Mouse (Mus musculus): ENCODE measurements at regions not wholly inside any gene's neighbourhood (a gene's known extent, or its start where the extent isn't known, plus 50 kb on each side); places are given as distances from the start of the nearest gene placed in this dataset.

DNA sequence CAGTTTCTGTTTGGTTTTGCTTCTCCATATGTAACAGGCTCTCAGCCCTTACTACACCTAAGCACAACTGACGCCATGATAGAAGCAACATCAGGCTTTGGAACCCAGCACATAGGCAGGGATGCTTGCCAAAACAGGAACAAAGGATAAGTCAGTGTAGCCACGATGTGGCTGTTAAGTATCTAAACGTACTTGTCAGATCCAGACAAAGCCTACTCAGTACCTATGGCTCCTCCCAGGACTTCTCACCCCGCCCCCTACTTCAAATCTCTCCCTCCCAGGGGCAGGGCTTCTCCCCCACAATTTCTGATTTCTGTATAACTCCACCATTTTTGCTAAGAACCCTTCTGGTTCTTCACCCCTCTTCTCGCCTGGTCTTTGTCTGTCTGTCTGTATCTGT lies 93.4 kb upstream of the Fam174b start:
- no peak for DNase-seq (ENCODE audit: low read depth, low spot score)
- Histone ChIP-seq H3K4me3 (ENCODE audit: insufficient read depth in 1 of 2, low read depth in 1 of 2, low read length in 2 of 2, poor library complexity in 1 of 2, severe bottlenecking in 1 of 2) (no peak overlapping the region), H3K36me3 (ENCODE audit: control insufficient read depth, insufficient read depth, low read length, poor library complexity, severe bottlenecking) (no peaks in the 10 kb centered on the region), H3K27ac (ENCODE audit: insufficient read depth, low read depth, low read length, poor library complexity, severe bottlenecking) (no peak overlapping the region), H3K9me3 (ENCODE audit: control insufficient read depth, insufficient read depth, low read depth, low read length) (no peaks in the 10 kb centered on the region), H3K9ac (ENCODE audit: insufficient read depth, low read depth, low read length, poor library complexity, severe bottlenecking) (no peak overlapping the region), H3K4me1 (ENCODE audit: control insufficient read depth in 2 of 2, insufficient read depth in 2 of 2, low read length in 2 of 2, poor library complexity in 1 of 2) (peaks cover 3 to 12% of the 10 kb centered on the region in 2 experiments; a peak in 2 of 4 replicates)
- TF ChIP-seq MAFK (IDR thresholded peaks at IDR 0.05; ENCODE audit: insufficient read depth, low read depth, low read length) = no peak
- in situ Hi-C loops (cut with MboI; ENCODE audit: low sequenced_read_pairs in 2 of 2, unreplicated experiment in 2 of 2) = no loop called here

DNA sequence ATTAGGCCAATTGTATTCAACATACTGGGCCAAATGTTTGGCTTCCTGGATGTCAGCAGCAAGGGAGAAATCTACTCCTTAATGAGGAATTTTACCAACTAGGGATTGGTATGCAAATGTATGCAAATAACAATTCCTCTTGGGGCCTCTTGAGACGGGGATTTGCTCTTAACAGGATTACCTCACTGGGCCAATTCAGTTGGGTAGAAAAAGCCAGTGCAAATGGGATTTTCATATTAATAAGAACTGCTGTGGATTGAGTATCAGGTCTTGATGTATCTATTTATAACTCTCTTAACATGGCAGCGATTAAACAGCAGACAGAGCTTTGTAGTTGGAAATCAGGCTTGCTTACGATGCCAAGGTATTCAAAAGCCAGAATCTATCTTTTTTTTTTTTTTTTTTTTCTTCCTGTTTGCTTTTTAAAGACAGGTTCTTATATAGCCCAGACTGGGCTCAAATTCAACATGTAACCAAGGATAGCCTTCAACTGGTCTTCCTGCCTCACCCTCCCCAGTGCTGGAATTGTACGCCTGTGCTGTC lies 95.7 kb upstream of the Fam174b start:
- TF ChIP-seq ZC3H11A (IDR thresholded peaks at IDR 0.05; ENCODE audit: borderline replicate concordance, low read depth, low read length) (no peak), CHD2 (IDR thresholded peaks at IDR 0.05; ENCODE audit: low read depth, low read length) (no peak), MAFK (IDR thresholded peaks at IDR 0.05; ENCODE audit: insufficient read depth, low read depth, low read length) (no peak), HCFC1 (IDR thresholded peaks at IDR 0.05; ENCODE audit: borderline replicate concordance, insufficient read depth, low read length) (no peak), ZNF384 (IDR thresholded peaks at IDR 0.05; ENCODE audit: low read depth, low read length) (no peak)
- no peaks in the 10 kb centered on the region for H3K36me3 ChIP-seq (ENCODE audit: control insufficient read depth, insufficient read depth, low read length, poor library complexity, severe bottlenecking)
- in situ Hi-C loops (cut with MboI; ENCODE audit: low sequenced_read_pairs in 2 of 2, unreplicated experiment in 2 of 2) = no loop called here
- no peak for DNase-seq (ENCODE audit: low read depth, low spot score)
- H3K4me1 ChIP-seq (ENCODE audit: control insufficient read depth in 2 of 2, insufficient read depth in 2 of 2, low read length in 2 of 2, poor library complexity in 1 of 2) = peaks cover 3 to 12% of the 10 kb centered on the region in 2 experiments; a peak in 2 of 4 replicates
- H3K4me3 ChIP-seq (ENCODE audit: insufficient read depth in 1 of 2, low read depth in 1 of 2, low read length in 2 of 2, poor library complexity in 1 of 2, severe bottlenecking in 1 of 2) = no peak overlapping the region
- H3K9me3 ChIP-seq (ENCODE audit: control insufficient read depth, insufficient read depth, low read depth, low read length) = no peaks in the 10 kb centered on the region
- no peak overlapping the region for H3K9ac ChIP-seq (ENCODE audit: insufficient read depth, low read depth, low read length, poor library complexity, severe bottlenecking)
- no peak overlapping the region for H3K27ac ChIP-seq (ENCODE audit: insufficient read depth, low read depth, low read length, poor library complexity, severe bottlenecking)

DNA sequence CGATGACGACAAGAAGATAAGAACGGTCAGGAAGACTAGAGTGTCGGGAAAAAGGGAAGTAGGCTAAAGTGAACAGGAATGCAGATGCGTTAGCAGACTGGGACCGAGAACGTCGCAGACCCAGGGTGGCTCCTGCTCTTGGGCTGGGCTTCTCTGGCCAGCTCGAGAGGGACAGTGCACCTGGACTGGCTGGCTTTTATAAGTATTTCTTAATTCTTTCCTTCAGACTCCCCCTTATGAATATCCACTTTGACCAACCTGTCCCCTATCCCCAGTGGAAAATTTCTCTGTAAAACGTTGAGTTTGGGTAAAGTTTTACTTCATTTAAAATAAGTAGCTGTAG lies 96.1 kb upstream of the Fam174b start:
- DNase-seq (ENCODE audit: low read depth, low spot score) = no peak
- H3K36me3 ChIP-seq (ENCODE audit: control insufficient read depth, insufficient read depth, low read length, poor library complexity, severe bottlenecking) = no peaks in the 10 kb centered on the region
- TF ChIP-seq ZNF384 (IDR thresholded peaks at IDR 0.05; ENCODE audit: low read depth, low read length) (no peak), HCFC1 (IDR thresholded peaks at IDR 0.05; ENCODE audit: borderline replicate concordance, insufficient read depth, low read length) (no peak), CHD2 (IDR thresholded peaks at IDR 0.05; ENCODE audit: low read depth, low read length) (no peak), ZC3H11A (IDR thresholded peaks at IDR 0.05; ENCODE audit: borderline replicate concordance, low read depth, low read length) (no peak), MAFK (IDR thresholded peaks at IDR 0.05; ENCODE audit: insufficient read depth, low read depth, low read length) (no peak)
- no peak overlapping the region for H3K4me3 ChIP-seq (ENCODE audit: insufficient read depth in 1 of 2, low read depth in 1 of 2, low read length in 2 of 2, poor library complexity in 1 of 2, severe bottlenecking in 1 of 2)
- in situ Hi-C loops (cut with MboI; ENCODE audit: low sequenced_read_pairs in 2 of 2, unreplicated experiment in 2 of 2) = no loop called here
- no peak overlapping the region for H3K9ac ChIP-seq (ENCODE audit: insufficient read depth, low read depth, low read length, poor library complexity, severe bottlenecking)
- no peak overlapping the region for H3K27ac ChIP-seq (ENCODE audit: insufficient read depth, low read depth, low read length, poor library complexity, severe bottlenecking)
- H3K9me3 ChIP-seq (ENCODE audit: control insufficient read depth, insufficient read depth, low read depth, low read length) = no peaks in the 10 kb centered on the region
- peaks cover 3 to 12% of the 10 kb centered on the region in 2 experiments; a peak in 2 of 4 replicates for H3K4me1 ChIP-seq (ENCODE audit: control insufficient read depth in 2 of 2, insufficient read depth in 2 of 2, low read length in 2 of 2, poor library complexity in 1 of 2)

DNA sequence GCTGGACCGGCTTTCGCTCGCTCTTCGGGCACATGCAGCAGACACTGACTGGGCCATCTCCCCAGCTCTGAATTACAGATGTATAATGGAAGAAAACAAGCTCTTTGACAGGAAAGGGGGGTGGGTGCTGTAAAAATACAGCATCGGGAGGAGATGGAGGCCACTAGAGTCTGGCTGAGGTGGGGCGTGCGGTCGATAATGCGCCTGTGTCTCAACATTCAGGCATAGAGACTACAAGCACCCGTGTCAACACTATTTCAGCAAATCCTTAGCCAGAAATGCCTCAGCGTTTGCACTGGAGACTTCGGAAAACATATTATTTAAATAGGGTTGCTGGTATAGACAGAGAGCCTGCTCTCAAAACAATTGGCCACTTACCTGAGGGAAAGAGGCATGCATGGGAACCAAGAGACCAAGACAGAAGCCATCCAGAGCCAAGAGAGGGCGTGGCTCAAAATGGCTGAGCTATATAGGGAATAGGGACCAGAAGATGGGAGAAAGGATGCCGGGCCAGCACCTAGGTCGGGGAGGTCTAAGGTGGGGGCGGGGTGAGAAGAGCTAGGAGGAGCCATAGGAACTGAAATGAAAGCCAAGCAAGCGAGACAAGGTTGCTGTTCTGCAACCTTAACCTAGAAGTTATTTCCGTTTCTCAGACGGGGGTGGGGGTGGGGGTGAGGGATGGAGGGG lies 96.7 kb upstream of the Fam174b start:
- H3K4me3 ChIP-seq (ENCODE audit: insufficient read depth in 1 of 2, low read depth in 1 of 2, low read length in 2 of 2, poor library complexity in 1 of 2, severe bottlenecking in 1 of 2) = no peak overlapping the region
- no peaks in the 10 kb centered on the region for H3K9me3 ChIP-seq (ENCODE audit: control insufficient read depth, insufficient read depth, low read depth, low read length)
- no peak for TF ChIP-seq ZNF384 (IDR thresholded peaks at IDR 0.05; ENCODE audit: low read depth, low read length)
- no peak for TF ChIP-seq CHD2 (IDR thresholded peaks at IDR 0.05; ENCODE audit: low read depth, low read length)
- TF ChIP-seq MAFK (IDR thresholded peaks at IDR 0.05; ENCODE audit: insufficient read depth, low read depth, low read length) = no peak
- no peak for TF ChIP-seq ZC3H11A (IDR thresholded peaks at IDR 0.05; ENCODE audit: borderline replicate concordance, low read depth, low read length)
- no peak for TF ChIP-seq HCFC1 (IDR thresholded peaks at IDR 0.05; ENCODE audit: borderline replicate concordance, insufficient read depth, low read length)
- no peak overlapping the region for H3K27ac ChIP-seq (ENCODE audit: insufficient read depth, low read depth, low read length, poor library complexity, severe bottlenecking)
- in situ Hi-C loops (cut with MboI; ENCODE audit: low sequenced_read_pairs in 2 of 2, unreplicated experiment in 2 of 2) = no loop called here
- H3K9ac ChIP-seq (ENCODE audit: insufficient read depth, low read depth, low read length, poor library complexity, severe bottlenecking) = no peak overlapping the region
- peaks cover 3 to 12% of the 10 kb centered on the region in 2 experiments; a peak in 2 of 4 replicates for H3K4me1 ChIP-seq (ENCODE audit: control insufficient read depth in 2 of 2, insufficient read depth in 2 of 2, low read length in 2 of 2, poor library complexity in 1 of 2)
- no peak for DNase-seq (ENCODE audit: low read depth, low spot score)
- H3K36me3 ChIP-seq (ENCODE audit: control insufficient read depth, insufficient read depth, low read length, poor library complexity, severe bottlenecking) = no peaks in the 10 kb centered on the region
